Mouse (Mus musculus) stomach, postnatal 0 days (tissue): ENCODE results near the gene Slc25a17.

Source experiments
- CTCF ChIP-seq: IDR thresholded peaks from 2 replicates; pipeline ENCODE4 v1.5.1; 2016; ENCODE audit warnings: antibody characterized with exemption, low read depth, mild to moderate bottlenecking, moderate library complexity
- EP300 ChIP-seq: optimal IDR thresholded peaks from 2 replicates; pipeline ENCODE3; 2016; ENCODE audit warnings: antibody characterized with exemption

- TF ChIP-seq CTCF: no peak
- no peak for TF ChIP-seq EP300
Observed at GRCm38 (mm10) chr15:81399297-81399637, 38.7 kb upstream of the Slc25a17 start.
